Mouse (Mus musculus) hindbrain, embryonic 16.5 days (tissue): ENCODE measurements around the gene Tmem121b. TPM values are rescaled to one million over a fixed set of nuclear protein-coding genes. Genes with fewer than 3 reads are reported as not detected.

Experiments used
- ATAC-seq: fragments of 200-750 bp; cut with Nextera tagmentation; 2 replicates; pipeline ENCODE4 v1.8.0; 2017; ENCODE audit warnings: moderate TSS enrichment, moderate library complexity
- H3K27ac ChIP-seq: fragments of 300-500 bp; sonication (generic); 2 replicates; pipeline ENCODE4 v1.5.1; 2014; ENCODE audit warnings: low read depth, mild to moderate bottlenecking, control low read depth, low read length, moderate library complexity
- H3K27me3 ChIP-seq: fragments of 300-500 bp; sonication (generic); replicated peaks from 2 replicates; pipeline ENCODE4 v1.6.1; 2014; ENCODE audit warnings: low read length; ENCODE audit not compliant: control insufficient read depth, insufficient read depth
- H3K36me3 ChIP-seq: fragments of 300-500 bp; sonication (generic); 2 replicates; pipeline ENCODE4 v1.6.1; 2014; ENCODE audit warnings: mild to moderate bottlenecking, low read length, moderate library complexity, mixed read lengths; ENCODE audit not compliant: control insufficient read depth, insufficient read depth
- H3K4me1 ChIP-seq: fragments of 300-500 bp; sonication (generic); 2 replicates; pipeline ENCODE4 v1.6.1; 2014; ENCODE audit warnings: low read depth, low read length; ENCODE audit not compliant: control insufficient read depth, insufficient read depth
- H3K4me2 ChIP-seq: fragments of 300-500 bp; sonication (generic); 2 replicates; pipeline ENCODE4 v1.6.1; 2014; ENCODE audit warnings: mild to moderate bottlenecking, low read length, control low read depth, moderate library complexity
- H3K4me3 ChIP-seq: fragments of 300-500 bp; sonication (generic); 2 replicates; pipeline ENCODE4 v1.5.1; 2014; ENCODE audit warnings: mild to moderate bottlenecking, low read length, control low read depth, moderate library complexity
- H3K9ac ChIP-seq: fragments of 300-500 bp; sonication (generic); 2 replicates; pipeline ENCODE4 v1.6.1; 2014; ENCODE audit warnings: low read depth, mild to moderate bottlenecking, control low read depth, low read length, moderate library complexity
- H3K9me3 ChIP-seq: fragments of 300-500 bp; sonication (generic); 2 replicates; pipeline ENCODE4 v1.6.1; 2014; ENCODE audit warnings: mild to moderate bottlenecking, low read length, moderate library complexity; ENCODE audit not compliant: control insufficient read depth
- WGBS: fragments of 180-500 bp; shearing (Covaris S2); extraction: QIAGEN DNeasy Blood & Tissue Kit; methylation state at CpG from one replicate; pipeline ENCODE4 v1.1.7; 2014; 5-methylcytosine and 5-hydroxymethylcytosine counted together
- polyA plus RNA-seq: library from polyadenylated mRNA; unstranded; fragments of >200 nt; fragmentation: Nextera tagmentation; extraction: Ambion mirVana; gene quantifications from 2 replicates; pipeline ENCODE4 v1.2.1, GENCODE M21; 2015

The Tmem121b gene
- polyA plus RNA-seq, 1 experiment from 2014 or later = 2.6 TPM

DNA sequence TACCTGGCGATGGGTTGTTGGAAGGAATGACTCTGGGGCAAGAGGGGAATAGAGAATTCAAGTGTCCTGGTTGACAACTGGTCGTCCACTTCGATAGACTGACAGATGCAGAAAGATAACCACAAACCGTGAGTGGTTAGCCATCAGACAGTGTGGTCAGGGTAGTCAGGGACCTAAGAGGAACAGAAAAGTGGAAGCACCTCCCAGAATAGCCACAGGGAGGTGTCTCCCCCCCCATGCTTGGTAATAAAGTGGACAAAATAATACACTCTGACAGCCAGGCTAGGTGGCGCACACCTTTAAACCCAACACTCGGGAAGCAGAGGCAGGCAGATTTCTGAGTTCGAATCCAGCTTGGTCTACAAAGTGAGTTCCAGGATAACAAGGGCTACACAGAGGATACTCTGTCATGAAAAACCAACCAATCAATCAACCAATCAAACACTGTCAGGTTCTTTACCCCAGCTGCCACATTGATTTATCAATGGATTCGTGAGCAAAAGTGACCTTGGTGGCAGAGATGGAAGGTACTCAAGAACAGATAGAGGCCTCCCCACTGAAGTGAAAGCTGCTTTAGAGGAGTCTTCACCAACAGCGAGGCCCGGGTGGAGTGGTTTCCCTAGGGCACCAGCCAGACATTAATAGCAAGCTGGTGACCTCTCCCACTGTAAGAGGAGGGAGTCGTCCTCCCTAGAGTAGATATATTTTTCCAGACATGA lies 41.1 kb downstream of the Tmem121b start:
- Histone ChIP-seq H3K27me3 (no peaks in the 10 kb centered on the region), H3K9ac (no peak overlapping the region), H3K4me3 (no peak overlapping the region), H3K4me2 (no peak overlapping the region), H3K4me1 (no peaks in the 10 kb centered on the region), H3K9me3 (no peaks in the 10 kb centered on the region), H3K36me3 (no peaks in the 10 kb centered on the region), H3K27ac (no peak overlapping the region)
- 92% methylated on average over 11 of the region's 11 CpGs for WGBS
- ATAC-seq = no peak

- Histone ChIP-seq H3K27ac (no peak overlapping the region), H3K4me1 (no peaks in the 10 kb centered on the region), H3K9me3 (no peaks in the 10 kb centered on the region), H3K9ac (no peak overlapping the region), H3K27me3 (no peaks in the 10 kb centered on the region), H3K36me3 (no peaks in the 10 kb centered on the region), H3K4me2 (no peak overlapping the region), H3K4me3 (no peak overlapping the region)
- no peak for ATAC-seq
- 91% methylated on average over 3 of the region's 3 CpGs for WGBS
Measured at GRCm38 (mm10) chr6:120450208-120450607, 43.4 kb downstream of the Tmem121b start.

- H3K27ac ChIP-seq = no peak overlapping the region
- 79% methylated on average over 14 of the region's 14 CpGs for WGBS
- H3K4me2 ChIP-seq = no peak overlapping the region
- no peak overlapping the region for H3K9ac ChIP-seq
- no peak for ATAC-seq
- no peaks in the 10 kb centered on the region for H3K27me3 ChIP-seq
- no peaks in the 10 kb centered on the region for H3K4me1 ChIP-seq
- peaks cover 10% of the 10 kb centered on the region for H3K36me3 ChIP-seq
- H3K9me3 ChIP-seq = no peaks in the 10 kb centered on the region
- H3K4me3 ChIP-seq = no peak overlapping the region
Measured at GRCm38 (mm10) chr6:120443363-120444355, 49.9 kb downstream of the Tmem121b start.

- Histone ChIP-seq H3K9ac (no peak overlapping the region), H3K36me3 (peaks cover 10% of the 10 kb centered on the region), H3K27ac (no peak overlapping the region), H3K4me1 (no peaks in the 10 kb centered on the region), H3K4me3 (no peak overlapping the region), H3K27me3 (no peaks in the 10 kb centered on the region), H3K9me3 (no peaks in the 10 kb centered on the region), H3K4me2 (no peak overlapping the region)
- 79% methylated on average over 4 of the region's 4 CpGs for WGBS
- no peak for ATAC-seq
Measured at GRCm38 (mm10) chr6:120442171-120442749, 51.3 kb downstream of the Tmem121b start.

Other genes starting within 250 kb of the Tmem121b start
- 0.14 TPM in 1 of 2 replicates, not detected in the other for gene D330020A13Rik, start 199.4 kb downstream of the Tmem121b start, polyA plus RNA-seq
- 0.20 and 0.24 TPM in 2 replicates for gene B4galnt3, start 199.2 kb downstream of the Tmem121b start, polyA plus RNA-seq
- gene Kdm5a, start 129.7 kb downstream of the Tmem121b start, polyA plus RNA-seq = 26.3 and 29.0 TPM in 2 replicates
- 11.7 and 12.1 TPM in 2 replicates for gene Ccdc77, start 129.4 kb downstream of the Tmem121b start, polyA plus RNA-seq
- gene Il17ra, start 30.6 kb downstream of the Tmem121b start, polyA plus RNA-seq = 4.9 and 6.1 TPM in 2 replicates
- gene Hdhd5, start 37.5 kb upstream of the Tmem121b start, polyA plus RNA-seq = 16.1 and 16.6 TPM in 2 replicates
- gene Cecr2, start 172.6 kb upstream of the Tmem121b start, polyA plus RNA-seq = 1.8 and 2.0 TPM in 2 replicates